In genomic region chr9:50693631-50694030, GRCm38 (mm10) we compare ENCODE assay signal across 9 mouse cellular contexts. TPM values are rescaled to one million over a fixed set of nuclear protein-coding genes. Genes with fewer than 3 reads are reported as not detected.
DNase-seq lines count a peak whose midpoint lies in the region; ATAC-seq and TF ChIP-seq lines count a peak whose summit lies in the region.
"Had no signal": no experiment of that assay in that cellular context is flagged by ENCODE, and none has a peak within 500 bp of the region (broad histone marks: within the 10 kb centered on the region; RNA-seq: fewer than 3 reads in every experiment).

No protein-coding gene starts in this region.

- no peaks in the 10 kb centered on the region for H3K27me3 ChIP-seq in heart, adult 2 months (ENCODE audit: control insufficient read depth, insufficient read depth, low read length)
- H3K27me3 ChIP-seq in heart, embryonic 10.5 days (ENCODE audit: insufficient read depth, poor library complexity, severe bottlenecking) = peaks cover 2% of the 10 kb centered on the region; the same call in 1 of the 2 replicates
- H3K27me3 ChIP-seq in E14TG2a.4 (ENCODE audit: insufficient read depth, low read length) = peaks cover 5% of the 10 kb centered on the region
- H3K27me3 ChIP-seq in hindbrain, postnatal 0 days (ENCODE audit: insufficient read depth, low read length) = no peaks in the 10 kb centered on the region
- H3K27me3 ChIP-seq in limb, embryonic 11.5 days (ENCODE audit: control insufficient read depth, insufficient read depth, low read length) = no peaks in the 10 kb centered on the region
- H3K27me3 ChIP-seq: limb, embryonic 13.5 days had no signal

- no peak for ATAC-seq in hindbrain, postnatal 0 days
- ATAC-seq in limb, embryonic 11.5 days (ENCODE audit: insufficient number of reproducible peaks, low FRiP score, low TSS enrichment, low read depth) = 0 out of 2 replicates have a peak, but pooled peaks have one; percentile 27
- ATAC-seq in erythroblast, adult 5-6 weeks (replicated peaks; ENCODE audit: low FRiP score, poor library complexity, severe bottlenecking) = no peak

- intact Hi-C loops in heart, adult 2 months (cut with DNase I) = no loop called here

- no peak overlapping the region for H3K27ac ChIP-seq in heart, adult 2 months
- no peak overlapping the region for H3K27ac ChIP-seq in heart, embryonic 10.5 days
- H3K27ac ChIP-seq in hindbrain, postnatal 0 days = no peak overlapping the region
- H3K27ac ChIP-seq in limb, embryonic 11.5 days (replicated peaks; ENCODE audit: low read depth, low read length) = no peak overlapping the region

- peak in 1 of 2 experiments; percentile 17 for DNase-seq in heart, adult 2 months
- DNase-seq in heart, embryonic 10.5 days (ENCODE audit: low spot score) = no peak
- peak; percentile 64 to 72 for DNase-seq in cerebellum, adult 18-20 months
- peak; percentile 75 for DNase-seq in hindbrain, postnatal 0 days (ENCODE audit: low spot score)
- DNase-seq in limb, embryonic 11.5 days (ENCODE audit: low spot score) = peak; percentile 74
- DNase-seq in natural killer cell, adult 2 months (ENCODE audit: low spot score in 2 of 2) = peak; percentile 26 to 43

- no peaks in the 10 kb centered on the region for H3K9me3 ChIP-seq in heart, embryonic 10.5 days
- no peaks in the 10 kb centered on the region for H3K9me3 ChIP-seq in E14TG2a.4 (ENCODE audit: low read length)
- H3K9me3 ChIP-seq in hindbrain, postnatal 0 days (ENCODE audit: low read length) = no peaks in the 10 kb centered on the region
- no peaks in the 10 kb centered on the region for H3K9me3 ChIP-seq in limb, embryonic 11.5 days (ENCODE audit: control insufficient read depth, low read length)
- H3K9me3 ChIP-seq: limb, embryonic 13.5 days had no signal

- 28% methylated on average over 10 of the region's 10 CpGs for WGBS in heart, adult 2 months
- 15% methylated on average over 10 of the region's 10 CpGs for WGBS in heart, embryonic 10.5 days
- 16% methylated on average over 10 of the region's 10 CpGs for WGBS in hindbrain, postnatal 0 days
- 22% methylated on average over 10 of the region's 10 CpGs for WGBS in limb, embryonic 11.5 days

- peaks cover 2% of the 10 kb centered on the region; the same call in 1 of the 2 replicates for H3K4me1 ChIP-seq in heart, adult 2 months (ENCODE audit: control insufficient read depth, insufficient read depth, low read length)
- peaks cover 22% of the 10 kb centered on the region for H3K4me1 ChIP-seq in heart, embryonic 10.5 days
- peaks cover 39% of the 10 kb centered on the region for H3K4me1 ChIP-seq in E14TG2a.4 (replicated peaks; ENCODE audit: low read depth, low read length)
- no peaks in the 10 kb centered on the region for H3K4me1 ChIP-seq in hindbrain, postnatal 0 days (ENCODE audit: insufficient read depth, low read length)
- H3K4me1 ChIP-seq in limb, embryonic 11.5 days (ENCODE audit: control insufficient read depth, insufficient read depth, low read length) = peaks cover 8% of the 10 kb centered on the region

- no peaks in the 10 kb centered on the region for H3K36me3 ChIP-seq in heart, adult 2 months (ENCODE audit: control insufficient read depth, insufficient read depth, low read length)
- 0 out of 2 replicates have a peak, but pooled peaks cover 3% of the 10 kb centered on the region for H3K36me3 ChIP-seq in heart, embryonic 10.5 days
- H3K36me3 ChIP-seq in E14TG2a.4 (ENCODE audit: insufficient read depth, low read length) = peaks cover 14% of the 10 kb centered on the region; the same call in 1 of the 2 replicates
- peaks cover 25% of the 10 kb centered on the region; the same call in 1 of the 2 replicates for H3K36me3 ChIP-seq in hindbrain, postnatal 0 days (ENCODE audit: insufficient read depth, low read length)
- no peaks in the 10 kb centered on the region for H3K36me3 ChIP-seq in limb, embryonic 11.5 days (ENCODE audit: control insufficient read depth, insufficient read depth, low read length)

- no peak overlapping the region for H3K9ac ChIP-seq in heart, adult 2 months (ENCODE audit: low read depth, low read length)
- H3K9ac ChIP-seq in hindbrain, postnatal 0 days (replicated peaks; ENCODE audit: low read length) = no peak overlapping the region
- no peak overlapping the region for H3K9ac ChIP-seq in limb, embryonic 11.5 days (ENCODE audit: low read length)
- H3K9ac ChIP-seq: limb, embryonic 13.5 days had no signal

- H3K4me2 ChIP-seq in hindbrain, postnatal 0 days (ENCODE audit: low read depth, low read length) = no peak overlapping the region
- no peak overlapping the region for H3K4me2 ChIP-seq in limb, embryonic 11.5 days (ENCODE audit: low read depth, severe bottlenecking)

- TF ChIP-seq CTCF in heart, adult 2 months (IDR thresholded peaks at IDR 0.05) = peak; percentile 63
- peak; percentile 46 for TF ChIP-seq CTCF in E14TG2a.4 (conservative IDR thresholded peaks at IDR 0.05; ENCODE audit: low read length)
- peak; percentile 80 for TF ChIP-seq CTCF in hindbrain, postnatal 0 days (IDR thresholded peaks at IDR 0.05; ENCODE audit: low read depth)

- TF ChIP-seq POLR2A in heart, adult 2 months (IDR thresholded peaks at IDR 0.05; ENCODE audit: insufficient read depth, low read depth, low read length) = no peak

- H3K4me3 ChIP-seq in heart, adult 2 months = no peak overlapping the region
- H3K4me3 ChIP-seq in heart, embryonic 10.5 days = no peak overlapping the region; the same call in 1 of the 2 replicates
- no peak overlapping the region for H3K4me3 ChIP-seq in E14TG2a.4 (replicated peaks; ENCODE audit: low read length)
- no peak overlapping the region for H3K4me3 ChIP-seq in hindbrain, postnatal 0 days (ENCODE audit: low read length)
- no peak overlapping the region for H3K4me3 ChIP-seq in limb, embryonic 11.5 days (ENCODE audit: low read depth, low read length)

- no peaks in the 10 kb centered on the region for H3K79me2 ChIP-seq in heart, adult 2 months (replicated peaks; ENCODE audit: control insufficient read depth, insufficient read depth, low read length)

- TF ChIP-seq EP300 in heart, adult 2 months (IDR thresholded peaks at IDR 0.05; ENCODE audit: insufficient read depth, low read depth, low read length) = no peak

RNA-seq across cellular contexts. Expression of gene Dlat, which starts 34.1 kb away (rescaled TPM):
- 100 to 1,000 TPM; 364 to 415 TPM for total RNA-seq in heart, adult 2 months (2021)
- 175 and 243 TPM in 2 replicates for polyA plus RNA-seq in heart, adult 2 months (2012; rRNA removed)
- polyA plus RNA-seq in heart, embryonic 10.5 days (2016; fragmentation: Nextera tagmentation; extraction: Ambion mirVana) = 105 and 151 TPM in 2 replicates
- total RNA-seq in hindbrain, postnatal 0 days (2014; rRNA removed) = 72.2 and 77.4 TPM in 2 replicates
- 65.1 and 69.2 TPM in 2 replicates for polyA plus RNA-seq in hindbrain, postnatal 0 days (2015; fragmentation: Nextera tagmentation; extraction: Ambion mirVana)
- polyA plus RNA-seq in limb, embryonic 11.5 days (2014; fragmentation: Nextera tagmentation; extraction: Ambion mirVana) = 60.0 and 63.7 TPM in 2 replicates
- 16.7 and 19.8 TPM in 2 replicates for total RNA-seq in erythroblast, adult 5-6 weeks (2015; ENCODE audit: low replicate concordance)
- total RNA-seq in erythroblast, adult 5-6 weeks (2017; ENCODE audit: low replicate concordance) = 6.7 and 16.4 TPM in 2 replicates

RNA-seq across cellular contexts. Expression of gene Dixdc1, which starts 45.7 kb away (rescaled TPM):
- 1 to 10 TPM; 3.4 to 5.4 TPM for total RNA-seq in heart, adult 2 months (2021)
- polyA plus RNA-seq in heart, adult 2 months (2012; rRNA removed) = 2.6 and 4.9 TPM in 2 replicates
- polyA plus RNA-seq in heart, embryonic 10.5 days (2016; fragmentation: Nextera tagmentation; extraction: Ambion mirVana) = 5.3 and 7.6 TPM in 2 replicates
- total RNA-seq in hindbrain, postnatal 0 days (2014; rRNA removed) = 40.3 and 50.7 TPM in 2 replicates
- 24.4 and 26.0 TPM in 2 replicates for polyA plus RNA-seq in hindbrain, postnatal 0 days (2015; fragmentation: Nextera tagmentation; extraction: Ambion mirVana)
- polyA plus RNA-seq in limb, embryonic 11.5 days (2014; fragmentation: Nextera tagmentation; extraction: Ambion mirVana) = 27.6 and 30.6 TPM in 2 replicates
- not detected in 2 replicates for total RNA-seq in erythroblast, adult 5-6 weeks (2015; ENCODE audit: low replicate concordance)
- total RNA-seq in erythroblast, adult 5-6 weeks (2017; ENCODE audit: low replicate concordance) = 0.68 TPM in 1 of 2 replicates, not detected in the other

RNA-seq across cellular contexts. Expression of gene 2310030G06Rik, which starts 52.7 kb away (rescaled TPM):
- 1 to 10 TPM; 2.9 to 4.3 TPM for total RNA-seq in heart, adult 2 months (2021)
- 5.6 and 7.4 TPM in 2 replicates for polyA plus RNA-seq in heart, adult 2 months (2012; rRNA removed)
- 8.4 TPM in 2 replicates for polyA plus RNA-seq in heart, embryonic 10.5 days (2016; fragmentation: Nextera tagmentation; extraction: Ambion mirVana)
- 0.79 and 2.4 TPM in 2 replicates for total RNA-seq in hindbrain, postnatal 0 days (2014; rRNA removed)
- 2.7 and 3.0 TPM in 2 replicates for polyA plus RNA-seq in hindbrain, postnatal 0 days (2015; fragmentation: Nextera tagmentation; extraction: Ambion mirVana)
- polyA plus RNA-seq in limb, embryonic 11.5 days (2014; fragmentation: Nextera tagmentation; extraction: Ambion mirVana) = 1.7 and 2.8 TPM in 2 replicates
- total RNA-seq in erythroblast, adult 5-6 weeks (2015; ENCODE audit: low replicate concordance) = not detected in 2 replicates
- not detected in 2 replicates for total RNA-seq in erythroblast, adult 5-6 weeks (2017; ENCODE audit: low replicate concordance)

RNA-seq across cellular contexts. Expression of gene Cryab, which starts 57.5 kb away (rescaled TPM):
- 1,000 to 10,000 TPM; 2,783 to 3,339 TPM for total RNA-seq in heart, adult 2 months (2021)
- 3,110 and 4,349 TPM in 2 replicates for polyA plus RNA-seq in heart, adult 2 months (2012; rRNA removed)
- 483 and 791 TPM in 2 replicates for polyA plus RNA-seq in heart, embryonic 10.5 days (2016; fragmentation: Nextera tagmentation; extraction: Ambion mirVana)
- total RNA-seq in hindbrain, postnatal 0 days (2014; rRNA removed) = 8.7 and 9.1 TPM in 2 replicates
- polyA plus RNA-seq in hindbrain, postnatal 0 days (2015; fragmentation: Nextera tagmentation; extraction: Ambion mirVana) = 31.2 and 31.4 TPM in 2 replicates
- 8.9 and 13.3 TPM in 2 replicates for polyA plus RNA-seq in limb, embryonic 11.5 days (2014; fragmentation: Nextera tagmentation; extraction: Ambion mirVana)
- total RNA-seq in erythroblast, adult 5-6 weeks (2015; ENCODE audit: low replicate concordance) = not detected in 2 replicates
- not detected in 2 replicates for total RNA-seq in erythroblast, adult 5-6 weeks (2017; ENCODE audit: low replicate concordance)

RNA-seq across cellular contexts. Expression of gene Hspb2, which starts 58.5 kb away (rescaled TPM):
- total RNA-seq in heart, adult 2 months (2021) = 100 to 1,000 TPM; 131 to 139 TPM
- polyA plus RNA-seq in heart, adult 2 months (2012; rRNA removed) = 201 and 224 TPM in 2 replicates
- polyA plus RNA-seq in heart, embryonic 10.5 days (2016; fragmentation: Nextera tagmentation; extraction: Ambion mirVana) = 227 and 370 TPM in 2 replicates
- 5.4 TPM in 1 of 2 replicates, not detected in the other for total RNA-seq in hindbrain, postnatal 0 days (2014; rRNA removed)
- 2.2 and 2.9 TPM in 2 replicates for polyA plus RNA-seq in hindbrain, postnatal 0 days (2015; fragmentation: Nextera tagmentation; extraction: Ambion mirVana)
- 3.1 and 3.5 TPM in 2 replicates for polyA plus RNA-seq in limb, embryonic 11.5 days (2014; fragmentation: Nextera tagmentation; extraction: Ambion mirVana)
- total RNA-seq in erythroblast, adult 5-6 weeks (2015; ENCODE audit: low replicate concordance) = not detected in 2 replicates
- total RNA-seq in erythroblast, adult 5-6 weeks (2017; ENCODE audit: low replicate concordance) = not detected in 2 replicates
